Mouse (Mus musculus) erythroblast, embryonic 14.5 days (primary cell): ENCODE measurements around the gene Vsx1.

Source experiments
- GATA1 ChIP-seq: IDR thresholded peaks from 2 replicates; pipeline ENCODE4 v1.6.1; 2012; ENCODE audit warnings: low read length, inconsistent platforms, mixed read lengths
- TAL1 ChIP-seq: IDR thresholded peaks from 3 replicates; pipeline ENCODE4 v1.6.1; 2012; ENCODE audit warnings: low read length, inconsistent platforms, mixed read lengths

- TF ChIP-seq GATA1 (no peak), TAL1 (no peak)
These were observed 22.5 kb downstream of the Vsx1 start for GRCm38 (mm10) chr2:150666723-150667064.
